Mouse (Mus musculus) erythroblast, embryonic 14.5 days (primary cell): ENCODE measurements around the gene Olfr1371.

Source experiments
- GATA1 ChIP-seq: IDR thresholded peaks from 2 replicates; pipeline ENCODE4 v1.6.1; 2012; ENCODE audit warnings: low read length, inconsistent platforms, mixed read lengths
- TAL1 ChIP-seq: IDR thresholded peaks from 3 replicates; pipeline ENCODE4 v1.6.1; 2012; ENCODE audit warnings: low read length, inconsistent platforms, mixed read lengths

GRCm38 (mm10) chr11:52251770-52252169 is 38.0 kb upstream of the Olfr1371 start:
- TF ChIP-seq TAL1, result no peak
- TF ChIP-seq GATA1, result no peak
